In genomic region chr8:78204229-78204628, GRCm38 (mm10) we compare ENCODE assay signal across 11 mouse cellular contexts. TPM values are rescaled to one million over a fixed set of nuclear protein-coding genes. Genes with fewer than 3 reads are reported as not detected.
DNase-seq lines count a peak whose midpoint lies in the region; TF ChIP-seq lines count a peak whose summit lies in the region.
"Had no signal": no experiment of that assay in that cellular context is flagged by ENCODE, and none has a peak within 500 bp of the region (broad histone marks: within the 10 kb centered on the region; RNA-seq: fewer than 3 reads in every experiment).

No protein-coding gene starts in this region.

- no peak for DNase-seq in layer of hippocampus, adult 2 months (ENCODE audit: low spot score in 2 of 2)
- no peak for DNase-seq in layer of hippocampus, postnatal 14 days (ENCODE audit: low spot score in 2 of 2)
- DNase-seq in ES-E14 (ENCODE audit: low read depth, low spot score), result peak; percentile 63
- DNase-seq in ZHBTc4 (ENCODE audit: low read depth, low spot score), result peak; percentile 81
- DNase-seq in lung, postnatal 14 days, result peak; percentile 2
- no peak for DNase-seq in right cerebral cortex, adult 2 months (ENCODE audit: low spot score in 2 of 2)
- no peak for DNase-seq in right cerebral cortex, postnatal 14 days
- DNase-seq: adrenal gland, adult 8-10 months; gastrocnemius, postnatal 25 days had no signal

- no peaks in the 10 kb centered on the region for H3K4me1 ChIP-seq in ES-E14 (ENCODE audit: control insufficient read depth in 2 of 2, insufficient read depth in 2 of 2, low read length in 2 of 2, poor library complexity in 1 of 2)
- H3K4me1 ChIP-seq: embryonic facial prominence, embryonic 12.5 days; intestine, embryonic 15.5 days had no signal

- peak; percentile 70 for TF ChIP-seq CTCF in layer of hippocampus, adult 2 months (conservative IDR thresholded peaks at IDR 0.05)

- no peaks in the 10 kb centered on the region for H3K36me3 ChIP-seq in ES-E14 (ENCODE audit: control insufficient read depth, insufficient read depth, low read length, poor library complexity, severe bottlenecking)
- H3K36me3 ChIP-seq: embryonic facial prominence, embryonic 12.5 days; intestine, embryonic 15.5 days had no signal

- no peaks in the 10 kb centered on the region for H3K9me3 ChIP-seq in ES-E14 (ENCODE audit: control insufficient read depth, insufficient read depth, low read depth, low read length)
- H3K9me3 ChIP-seq: embryonic facial prominence, embryonic 12.5 days; intestine, embryonic 15.5 days had no signal

- H3K9ac ChIP-seq in ES-E14 (ENCODE audit: insufficient read depth, low read depth, low read length, poor library complexity, severe bottlenecking), result no peak overlapping the region
- H3K9ac ChIP-seq: embryonic facial prominence, embryonic 12.5 days; intestine, embryonic 15.5 days had no signal

- H3K27ac ChIP-seq in layer of hippocampus, adult 2 months, result no peak overlapping the region
- H3K27ac ChIP-seq in ES-E14 (ENCODE audit: insufficient read depth, low read depth, low read length, poor library complexity, severe bottlenecking), result no peak overlapping the region
- H3K27ac ChIP-seq: embryonic facial prominence, embryonic 12.5 days; intestine, embryonic 15.5 days had no signal

- no peak overlapping the region for H3K4me3 ChIP-seq in layer of hippocampus, adult 2 months
- H3K4me3 ChIP-seq in ES-E14 (ENCODE audit: insufficient read depth in 1 of 2, low read depth in 1 of 2, low read length in 2 of 2, poor library complexity in 1 of 2, severe bottlenecking in 1 of 2), result no peak overlapping the region
- H3K4me3 ChIP-seq: embryonic facial prominence, embryonic 12.5 days; intestine, embryonic 15.5 days had no signal

- in situ Hi-C loops in ES-E14 (cut with MboI; ENCODE audit: low sequenced_read_pairs in 2 of 2, unreplicated experiment in 2 of 2), result no loop called here

TF ChIP-seq in ES-E14, 5 proteins besides CTCF, POLR2A, EP300 and RAD21:
- TF ChIP-seq HCFC1 (IDR thresholded peaks at IDR 0.05; ENCODE audit: borderline replicate concordance, insufficient read depth, low read length), result no peak
- peak; percentile 41; the same call in 1 of the 2 replicates for TF ChIP-seq ZC3H11A (IDR thresholded peaks at IDR 0.05; ENCODE audit: borderline replicate concordance, low read depth, low read length)
TF ChIP-seq in ES-E14: peak in this region for 1.

RNA-seq across cellular contexts. Expression of gene Ttc29, which starts 8.9 kb away (rescaled TPM):
- total RNA-seq in layer of hippocampus, adult 2 months (2021), result not detected
- total RNA-seq in layer of hippocampus, postnatal 14 days (2021), result 1 to 10 TPM in 1 of 2 experiments, under 1 TPM in 1; 0.81 to 1.0 TPM
- 1.4 and 2.4 TPM in 2 replicates for total RNA-seq in ES-E14 (2012; rRNA removed)
- total RNA-seq: adrenal gland, adult 8-10 months; gastrocnemius, postnatal 25 days had no signal

Comparison
In these comparisons a context has a peak if more than half of its experiments do, and no peak if none do; other contexts are left out.
1. DNase-seq: peak in ES-E14 (single experiment), ZHBTc4 (single experiment) and lung, postnatal 14 days (single experiment); none in layer of hippocampus, adult 2 months (0 of 2), layer of hippocampus, postnatal 14 days (0 of 2), right cerebral cortex, adult 2 months (0 of 2) and right cerebral cortex, postnatal 14 days (single experiment).